Mouse (Mus musculus): ENCODE measurements at regions not wholly inside any gene's neighbourhood (a gene's known extent, or its start where the extent isn't known, plus 50 kb on each side); places are given as distances from the start of the nearest gene placed in this dataset.

DNA sequence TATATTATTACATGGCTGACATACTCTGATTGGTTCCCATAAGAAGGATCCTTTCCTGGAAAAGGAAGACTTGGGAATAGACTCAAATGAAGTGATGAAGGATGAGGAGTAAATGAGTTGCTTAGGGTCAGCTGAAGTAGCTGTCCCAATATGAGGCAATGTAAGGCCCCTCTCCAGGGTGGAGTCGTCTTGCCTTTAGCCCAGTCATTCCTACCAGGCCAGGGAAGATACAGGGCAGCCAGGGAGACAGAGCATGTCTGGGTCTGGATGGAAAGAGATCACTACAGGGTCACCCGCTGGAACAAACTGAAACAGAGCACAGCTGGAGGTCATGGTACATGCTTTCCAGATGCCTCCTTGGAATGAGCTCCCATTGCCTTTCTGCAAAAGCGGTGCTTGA lies 364.2 kb downstream of the Osr1 start:
- DNase-seq: no peak

GRCm38 (mm10) chr12:9941357-9941756 lies 371.4 kb downstream of the Osr1 start:
- no peak for DNase-seq

GRCm38 (mm10) chr12:9941823-9942222 lies 371.9 kb downstream of the Osr1 start:
- no peak for DNase-seq

DNA sequence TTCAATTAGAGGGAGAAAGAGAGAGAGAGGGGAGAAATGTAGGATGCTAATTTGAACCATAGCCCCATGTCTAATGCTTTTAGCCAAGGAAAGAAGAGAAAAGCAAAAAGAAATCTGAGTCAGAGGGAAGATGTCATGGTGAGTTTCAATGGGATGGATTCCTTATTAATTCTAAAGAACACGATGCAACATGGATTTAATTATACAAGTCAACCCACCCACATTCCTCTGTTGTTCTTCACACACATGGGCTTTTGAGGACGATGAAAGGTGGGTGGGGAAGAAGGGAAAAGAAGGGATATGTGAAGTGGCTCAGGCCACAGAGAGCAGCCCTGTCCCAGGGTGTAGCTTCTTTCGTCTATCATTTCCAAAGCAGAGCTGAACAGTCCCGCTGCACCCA lies 378.9 kb downstream of the Osr1 start:
- DNase-seq: no peak

DNA sequence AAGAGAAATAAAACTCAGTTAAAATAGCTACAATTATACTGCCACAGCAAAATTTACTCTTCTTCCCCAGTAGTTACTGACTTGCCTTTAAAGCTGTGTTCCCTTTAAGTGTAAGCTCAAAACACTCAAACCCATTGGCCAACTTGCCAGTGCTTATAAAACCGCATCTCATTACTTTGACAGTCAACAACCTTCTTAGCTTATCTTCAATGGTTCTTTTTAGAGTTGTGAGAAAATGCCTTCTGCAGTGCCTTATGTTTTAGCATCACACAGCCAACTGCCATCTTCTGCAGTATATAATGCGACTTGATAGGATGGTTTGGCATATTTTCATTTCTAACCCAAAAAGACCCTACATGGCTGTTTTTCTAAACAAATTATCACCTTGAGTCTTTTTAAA lies 382.5 kb downstream of the Osr1 start:
- DNase-seq: no peak

- DNase-seq: no peak
Measured at GRCm38 (mm10) chr12:9954178-9954888, 384.4 kb downstream of the Osr1 start.

GRCm38 (mm10) chr12:9969390-9969789 lies 399.5 kb downstream of the Osr1 start:
- DNase-seq: no peak

GRCm38 (mm10) chr12:9970771-9971170 lies 399.0 kb upstream of the Nt5c1b start:
- DNase-seq: no peak

- DNase-seq: no peak
Measured at GRCm38 (mm10) chr12:9978494-9979112, 391.2 kb upstream of the Nt5c1b start.

- no peak for DNase-seq
Measured at GRCm38 (mm10) chr12:9979113-9979507, 390.7 kb upstream of the Nt5c1b start.

DNA sequence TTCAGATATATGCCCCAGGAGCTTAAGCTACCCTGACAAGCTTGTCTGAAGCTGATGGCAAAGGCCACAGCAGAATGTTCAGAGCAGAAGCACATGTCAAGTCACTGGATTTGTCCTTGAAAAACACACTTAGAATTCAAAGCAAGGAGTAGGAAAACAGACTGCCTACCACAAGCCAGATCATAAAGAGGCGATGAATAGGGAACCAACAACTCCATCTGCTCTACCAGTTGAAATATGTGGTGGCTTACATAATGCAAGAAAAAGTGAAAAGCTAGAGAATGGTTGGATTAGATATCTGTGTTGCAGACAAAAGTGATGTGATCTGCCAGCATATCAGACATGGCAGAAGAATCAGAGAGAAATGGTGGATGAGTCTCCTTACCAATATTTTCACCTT lies 378.5 kb upstream of the Nt5c1b start:
- DNase-seq: no peak

DNA sequence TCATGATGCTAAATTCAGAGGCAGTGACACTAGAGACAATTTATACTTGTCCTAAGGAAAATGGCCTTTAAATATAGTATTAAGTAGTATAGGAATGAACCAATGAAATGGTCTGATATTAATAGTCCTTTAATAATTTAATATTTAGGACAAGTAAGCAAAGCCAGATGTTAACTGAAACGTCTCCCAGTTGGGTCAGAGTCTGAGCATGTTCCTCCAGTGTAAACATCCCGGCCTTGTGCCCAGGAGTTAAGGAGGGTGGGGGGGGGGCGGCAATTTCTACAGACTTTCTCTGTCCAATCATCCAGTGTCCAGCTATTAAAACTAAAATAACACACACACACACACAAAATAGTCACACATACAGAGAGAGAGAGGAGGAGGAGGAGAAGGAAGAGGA lies 374.1 kb upstream of the Nt5c1b start:
- no peak for DNase-seq

DNA sequence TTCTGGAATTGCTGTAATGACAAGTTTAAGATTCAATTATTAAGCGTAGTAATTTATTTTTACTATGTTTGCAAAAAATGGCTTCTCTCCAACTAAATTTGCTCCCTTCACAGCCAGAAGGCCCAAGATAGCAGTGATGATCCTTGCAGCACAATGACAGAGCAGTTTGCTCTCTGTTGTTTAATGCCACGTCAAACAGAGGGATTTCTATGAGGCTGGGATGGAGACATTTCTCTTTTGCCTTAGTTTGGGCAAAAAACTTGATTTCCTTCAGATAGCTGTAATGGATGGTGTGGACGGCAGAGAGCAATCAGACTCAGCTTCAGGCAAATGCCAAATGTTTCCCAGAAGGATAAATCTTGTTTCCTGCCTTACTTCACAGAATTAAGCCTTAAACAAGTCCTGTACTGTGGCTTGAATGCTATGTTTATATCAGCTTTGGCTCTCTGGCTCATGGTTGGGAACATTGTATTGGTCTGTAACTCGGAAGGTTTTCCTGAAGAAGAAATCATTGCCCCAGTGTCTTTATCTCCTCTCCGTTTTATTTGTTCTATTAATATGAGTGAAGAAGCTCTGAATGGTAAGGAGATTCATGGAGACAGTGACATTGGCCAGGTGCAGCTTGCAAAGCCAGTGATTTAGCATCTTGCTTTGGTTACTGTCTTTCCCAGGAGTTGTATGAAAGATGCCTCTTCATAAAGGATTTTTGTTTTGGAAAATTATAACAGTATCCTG lies 373.2 kb upstream of the Nt5c1b start:
- DNase-seq: peak in 1 of 2 experiments; percentile 8

DNA sequence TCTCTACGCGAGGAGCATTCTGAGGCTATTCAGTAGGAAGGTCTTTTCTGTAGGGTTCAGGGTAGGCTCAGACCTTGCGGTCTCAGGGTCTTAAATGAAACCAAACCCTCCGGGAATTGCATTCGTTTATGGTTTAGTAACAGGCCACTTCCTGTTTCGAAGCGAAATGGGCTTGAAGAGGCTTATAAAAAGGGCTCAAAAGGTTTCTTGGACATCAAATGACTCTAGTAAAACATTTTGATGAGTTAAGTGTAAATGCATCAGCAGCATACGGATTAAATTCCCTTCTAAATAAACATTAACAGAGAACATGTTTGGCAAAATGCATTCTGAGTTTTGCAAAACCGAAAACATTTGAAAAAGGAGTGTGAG lies 372.6 kb upstream of the Nt5c1b start:
- DNase-seq: peak in 1 of 2 experiments; percentile 17

- DNase-seq: peak in 1 of 2 experiments; percentile 7
Measured at GRCm38 (mm10) chr12:9997571-9997970, 372.2 kb upstream of the Nt5c1b start.

DNA sequence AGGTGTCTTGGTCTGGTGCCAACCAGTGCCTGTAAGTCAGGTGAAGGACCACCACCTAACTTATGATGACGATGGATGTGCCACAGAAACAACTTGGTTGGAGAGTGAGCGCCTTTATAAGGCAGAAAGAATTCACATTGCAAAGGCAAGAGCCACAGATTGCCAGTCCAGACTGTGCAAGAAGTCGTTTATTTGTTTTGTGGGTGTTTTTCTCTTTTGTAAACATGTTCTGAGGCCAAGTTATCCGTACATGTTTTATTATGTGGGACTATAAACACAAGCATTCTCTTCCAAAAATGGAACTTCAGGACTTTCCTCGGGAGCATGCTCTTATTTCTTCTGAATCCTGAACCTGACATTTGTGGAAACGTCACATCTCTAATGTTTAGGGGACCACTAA lies 369.8 kb upstream of the Nt5c1b start:
- DNase-seq: no peak

DNA sequence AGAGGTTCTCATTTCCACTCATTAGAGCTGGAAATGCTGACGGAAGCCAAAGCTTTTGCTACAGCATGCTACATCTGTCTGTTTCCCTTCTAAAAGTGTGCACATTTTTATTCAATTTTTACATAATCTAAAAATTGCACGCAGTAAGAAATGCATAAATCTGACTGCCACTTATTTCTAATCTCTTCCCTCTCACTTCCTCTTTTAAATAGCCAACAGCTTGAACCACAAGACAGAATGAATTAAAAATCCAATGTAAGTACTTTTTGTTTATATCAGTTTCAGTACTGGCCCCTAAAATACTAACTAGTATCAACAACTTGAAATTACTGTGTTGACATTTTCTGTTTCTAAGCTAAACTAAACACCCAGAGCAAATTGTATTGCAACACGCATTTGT lies 361.3 kb upstream of the Nt5c1b start:
- DNase-seq: no peak

GRCm38 (mm10) chr12:10016710-10017581 lies 352.8 kb upstream of the Nt5c1b start:
- peak in 1 of 2 experiments; percentile 5 for DNase-seq

GRCm38 (mm10) chr12:10035479-10035878 lies 334.3 kb upstream of the Nt5c1b start:
- DNase-seq: no peak

GRCm38 (mm10) chr12:10062006-10062514 lies 307.7 kb upstream of the Nt5c1b start:
- DNase-seq: no peak

- DNase-seq: no peak
Measured at GRCm38 (mm10) chr12:10078341-10078740, 291.4 kb upstream of the Nt5c1b start.

- DNase-seq: peak in 1 of 2 experiments; percentile 10
Measured at GRCm38 (mm10) chr12:10079482-10079881, 290.3 kb upstream of the Nt5c1b start.

Measured in kidney, postnatal 4 days (tissue).